Mouse (Mus musculus) limb, embryonic 14.5 days (tissue): ENCODE measurements around the gene Per2. TPM values are rescaled to one million over a fixed set of nuclear protein-coding genes. Genes with fewer than 3 reads are reported as not detected.

Experiments
- ATAC-seq: fragments of 200-750 bp; cut with Nextera tagmentation; 2 replicates; pipeline ENCODE4 v1.8.0; 2017; ENCODE audit warnings: low read depth, moderate number of reproducible peaks, moderate TSS enrichment; ENCODE audit not compliant: low FRiP score
- DNase-seq: peaks from one replicate; pipeline ENCODE4 v3.0.0-alpha.2; 2015; ENCODE audit warnings: low spot score
- H3K27ac ChIP-seq: fragments of 300-500 bp; sonication (generic); replicated peaks from 2 replicates; pipeline ENCODE4 v1.5.1; 2014; ENCODE audit warnings: low read depth, mild to moderate bottlenecking, low read length, moderate library complexity, mixed read lengths
- H3K27me3 ChIP-seq: fragments of 300-500 bp; sonication (generic); 2 replicates; pipeline ENCODE4 v1.6.1; 2014; ENCODE audit warnings: low read length, mixed read lengths; ENCODE audit not compliant: control insufficient read depth, insufficient read depth
- H3K36me3 ChIP-seq: fragments of 300-500 bp; sonication (generic); 2 replicates; pipeline ENCODE4 v1.6.1; 2014; ENCODE audit warnings: mild to moderate bottlenecking, low read length, moderate library complexity, mixed read lengths; ENCODE audit not compliant: control insufficient read depth, insufficient read depth
- H3K4me1 ChIP-seq: fragments of 300-500 bp; sonication (generic); 2 replicates; pipeline ENCODE4 v1.6.1; 2014; ENCODE audit warnings: antibody characterized with exemption, low read length, mixed read lengths; ENCODE audit not compliant: control insufficient read depth, insufficient read depth
- H3K4me2 ChIP-seq: fragments of 300-500 bp; sonication (generic); replicated peaks from 2 replicates; pipeline ENCODE4 v1.6.1; 2014; ENCODE audit warnings: low read depth, mild to moderate bottlenecking, low read length, moderate library complexity; ENCODE audit not compliant: severe bottlenecking
- H3K4me3 ChIP-seq: fragments of 300-500 bp; sonication (generic); replicated peaks from 2 replicates; pipeline ENCODE4 v1.5.1; 2014; ENCODE audit warnings: low read length
- H3K9ac ChIP-seq: fragments of 300-500 bp; sonication (generic); 2 replicates; pipeline ENCODE4 v1.6.1; 2014; ENCODE audit warnings: mild to moderate bottlenecking, low read depth, low read length, moderate library complexity; ENCODE audit not compliant: severe bottlenecking
- H3K9me3 ChIP-seq: fragments of 300-500 bp; sonication (generic); 2 replicates; pipeline ENCODE4 v1.6.1; 2016; ENCODE audit warnings: low read length; ENCODE audit not compliant: control insufficient read depth
- POLR2A ChIP-seq: fragments of 200-500 bp; IDR thresholded peaks from 2 replicates; pipeline ENCODE4 v1.8.0; 2012; ENCODE audit warnings: inconsistent platforms, mild to moderate bottlenecking, moderate library complexity, borderline replicate concordance; ENCODE audit not compliant: insufficient read depth, insufficient read length; ENCODE audit errors: extremely low read depth
- WGBS: fragments of 180-500 bp; shearing (Covaris S2); extraction: QIAGEN DNeasy Blood & Tissue Kit; methylation state at CpG from one replicate; pipeline ENCODE4 v1.1.7; 2014; 5-methylcytosine and 5-hydroxymethylcytosine counted together
- polyA plus RNA-seq, 2 experiments: library from polyadenylated mRNA; depleted of rRNA in 1 of 2; stranded (reverse) in 1 of 2; unstranded in 1 of 2; fragments of >200 nt; fragmentation: Nextera tagmentation in 1 of 2; extraction: Ambion mirVana in 1 of 2; gene quantifications; 2 replicates each; pipeline versions ENCODE4 v1.2.1 to v1.2.3; 2012 to 2014

Per2 gene
- polyA plus RNA-seq, 2 experiments: 4.2 to 8.3 TPM

GRCm38 (mm10) chr1:91466186-91466585, 7.1 kb upstream of the Per2 start:
- H3K9ac ChIP-seq: no peak overlapping the region
- H3K27ac ChIP-seq: no peak overlapping the region
- no peaks in the 10 kb centered on the region for H3K36me3 ChIP-seq
- TF ChIP-seq POLR2A: no peak
- DNase-seq (no peak), ATAC-seq (no peak)
- no peaks in the 10 kb centered on the region for H3K27me3 ChIP-seq
- no peak overlapping the region for H3K4me2 ChIP-seq
- H3K4me3 ChIP-seq: no peak overlapping the region
- WGBS: 88% methylated on average over 6 of the region's 6 CpGs
- H3K4me1 ChIP-seq: 0 out of 2 replicates have a peak, but pooled peaks cover 5% of the 10 kb centered on the region
- H3K9me3 ChIP-seq: no peaks in the 10 kb centered on the region

DNA sequence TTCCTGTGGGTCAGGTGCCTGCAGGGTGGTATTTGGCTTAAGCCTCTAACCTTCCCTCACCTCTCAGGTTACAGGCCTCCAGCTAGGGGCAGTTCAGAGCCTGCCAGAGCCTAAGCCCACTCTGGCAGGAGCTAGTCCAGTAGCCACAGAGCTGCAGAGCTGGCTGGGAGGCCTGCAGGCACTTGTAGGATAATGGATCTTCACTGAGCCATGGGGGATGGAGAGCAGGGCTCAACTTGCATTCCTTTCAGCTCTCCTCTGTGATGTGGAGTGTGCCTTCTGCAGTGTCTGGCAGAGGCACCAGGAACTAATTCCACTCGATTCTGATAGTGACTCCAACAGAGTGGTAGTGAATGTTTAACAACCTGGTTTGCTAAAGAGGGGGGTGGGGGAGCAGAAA, 6.1 kb upstream of the Per2 start:
- ATAC-seq (no peak), DNase-seq (no peak)
- 0 out of 2 replicates have a peak, but pooled peaks cover 5% of the 10 kb centered on the region for H3K4me1 ChIP-seq
- H3K4me3 ChIP-seq: no peak overlapping the region
- H3K36me3 ChIP-seq: no peaks in the 10 kb centered on the region
- H3K9me3 ChIP-seq: no peaks in the 10 kb centered on the region
- 10% methylated on average over 1 of the region's 1 CpGs for WGBS
- H3K9ac ChIP-seq: no peak overlapping the region
- H3K27me3 ChIP-seq: no peaks in the 10 kb centered on the region
- no peak overlapping the region for H3K4me2 ChIP-seq
- TF ChIP-seq POLR2A: no peak
- H3K27ac ChIP-seq: no peak overlapping the region

DNA sequence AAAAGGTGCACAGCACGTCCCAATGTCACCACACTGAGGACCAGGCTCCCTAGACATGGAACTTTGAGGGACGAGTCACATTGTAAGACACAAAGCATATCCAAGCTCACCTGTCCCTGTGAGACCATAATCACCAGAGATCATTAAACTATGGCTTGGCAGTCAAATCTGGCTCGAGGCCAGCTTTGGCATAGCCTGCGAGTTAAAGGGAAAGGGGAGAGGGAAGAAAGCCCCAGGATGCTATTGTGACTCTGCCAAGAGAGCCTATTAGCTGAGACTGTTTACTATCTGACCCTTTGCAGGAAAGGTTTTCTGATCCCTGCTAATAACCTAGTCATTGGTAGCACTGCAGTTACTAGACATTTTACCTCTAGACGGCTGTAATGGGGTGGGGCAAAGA, 5.3 kb upstream of the Per2 start:
- TF ChIP-seq POLR2A: no peak
- peaks cover 9% of the 10 kb centered on the region; the same call in 1 of the 2 replicates for H3K4me1 ChIP-seq
- no peaks in the 10 kb centered on the region for H3K36me3 ChIP-seq
- H3K27ac ChIP-seq: no peak overlapping the region
- 43% methylated on average over 5 of the region's 5 CpGs for WGBS
- no peak overlapping the region for H3K4me2 ChIP-seq
- ATAC-seq (no peak), DNase-seq (no peak)
- no peak overlapping the region for H3K9ac ChIP-seq
- no peak overlapping the region for H3K4me3 ChIP-seq
- H3K9me3 ChIP-seq: no peaks in the 10 kb centered on the region
- H3K27me3 ChIP-seq: no peaks in the 10 kb centered on the region

- no peak overlapping the region for H3K4me3 ChIP-seq
- peaks cover 12% of the 10 kb centered on the region for H3K4me1 ChIP-seq
- H3K9me3 ChIP-seq: no peaks in the 10 kb centered on the region
- H3K4me2 ChIP-seq: no peak overlapping the region
- no peaks in the 10 kb centered on the region for H3K36me3 ChIP-seq
- no peak for TF ChIP-seq POLR2A
- H3K27ac ChIP-seq: no peak overlapping the region
- no peak for DNase-seq
- ATAC-seq: no peak
- 79% methylated on average over 13 of the region's 13 CpGs for WGBS
- H3K27me3 ChIP-seq: no peaks in the 10 kb centered on the region
- H3K9ac ChIP-seq: no peak overlapping the region
These were observed 4.3 kb upstream of the Per2 start for GRCm38 (mm10) chr1:91463336-91463995.

- no peaks in the 10 kb centered on the region for H3K9me3 ChIP-seq
- no peak for TF ChIP-seq POLR2A
- H3K27me3 ChIP-seq: no peaks in the 10 kb centered on the region
- WGBS: 47% methylated on average over 4 of the region's 4 CpGs
- no peak overlapping the region for H3K4me2 ChIP-seq
- H3K4me3 ChIP-seq: no peak overlapping the region
- DNase-seq (no peak), ATAC-seq (no peak)
- no peak overlapping the region for H3K9ac ChIP-seq
- peaks cover 35% of the 10 kb centered on the region for H3K4me1 ChIP-seq
- H3K36me3 ChIP-seq: no peaks in the 10 kb centered on the region
- no peak overlapping the region for H3K27ac ChIP-seq
These were observed 1.4 kb upstream of the Per2 start for GRCm38 (mm10) chr1:91460564-91460963.
